Comparison of ENCODE assay signal across 8 mouse cellular contexts in genomic region chr9:64281105-64281780, GRCm38 (mm10). TPM values are rescaled to one million over a fixed set of nuclear protein-coding genes. Genes with fewer than 3 reads are reported as not detected.
DNase-seq lines count a peak whose midpoint lies in the region; ATAC-seq and TF ChIP-seq lines count a peak whose summit lies in the region.

Gene Tipin (plus strand): TSS chr9:64281581.

- H3K27me3 ChIP-seq in heart, embryonic 12.5 days (replicated peaks) = no peaks in the 10 kb centered on the region
- no peaks in the 10 kb centered on the region for H3K27me3 ChIP-seq in kidney, postnatal 0 days (ENCODE audit: insufficient read depth, low read length)
- H3K27me3 ChIP-seq in liver, embryonic 11.5 days (replicated peaks; ENCODE audit: control insufficient read depth, insufficient read depth, low read length) = no peaks in the 10 kb centered on the region
- H3K27me3 ChIP-seq in stomach, embryonic 14.5 days (ENCODE audit: control insufficient read depth, insufficient read depth, low read length) = no peaks in the 10 kb centered on the region

- peak; percentile 97 for ATAC-seq in erythroid progenitor cell, adult 5-6 weeks (replicated peaks; ENCODE audit: low FRiP score, poor library complexity, severe bottlenecking)
- peak; percentile 95 for ATAC-seq in heart, embryonic 12.5 days (ENCODE audit: insufficient number of reproducible peaks, low FRiP score)
- peak; percentile 92 for ATAC-seq in kidney, postnatal 0 days (replicated peaks; ENCODE audit: low FRiP score, low read depth)
- ATAC-seq in liver, embryonic 11.5 days (replicated peaks; ENCODE audit: low FRiP score) = peak; percentile 89
- ATAC-seq in stomach, embryonic 14.5 days (ENCODE audit: insufficient number of reproducible peaks, insufficient read depth, low FRiP score, low read depth) = peak; percentile 93

- peaks cover 7% of the 10 kb centered on the region; the same call in 1 of the 2 replicates for H3K36me3 ChIP-seq in heart, embryonic 12.5 days
- no peaks in the 10 kb centered on the region for H3K36me3 ChIP-seq in kidney, postnatal 0 days (ENCODE audit: insufficient read depth, low read length)
- H3K36me3 ChIP-seq in liver, embryonic 11.5 days (ENCODE audit: control insufficient read depth, insufficient read depth, low read length) = peaks cover 8% of the 10 kb centered on the region; the same call in 1 of the 2 replicates
- H3K36me3 ChIP-seq in stomach, embryonic 14.5 days (ENCODE audit: control insufficient read depth, insufficient read depth, low read length) = no peaks in the 10 kb centered on the region; the same call in 1 of the 2 replicates

- peak within 1 kb of the TSS; percentile 82 for H3K4me3 ChIP-seq in heart, embryonic 12.5 days
- H3K4me3 ChIP-seq in kidney, postnatal 0 days (replicated peaks; ENCODE audit: low read depth, low read length) = peak within 1 kb of the TSS; percentile 57
- H3K4me3 ChIP-seq in liver, embryonic 11.5 days (ENCODE audit: low read depth, low read length) = peak within 1 kb of the TSS; percentile 82
- peak within 1 kb of the TSS; percentile 75 for H3K4me3 ChIP-seq in stomach, embryonic 14.5 days (ENCODE audit: low read depth, low read length)

- peaks cover 11% of the 10 kb centered on the region for H3K4me1 ChIP-seq in heart, embryonic 12.5 days (replicated peaks)
- H3K4me1 ChIP-seq in kidney, postnatal 0 days (replicated peaks; ENCODE audit: insufficient read depth, low read length) = peaks cover 5% of the 10 kb centered on the region; the same call in 1 of the 2 replicates
- peaks cover 6% of the 10 kb centered on the region for H3K4me1 ChIP-seq in liver, embryonic 11.5 days (replicated peaks; ENCODE audit: control insufficient read depth, insufficient read depth, low read length)
- H3K4me1 ChIP-seq in stomach, embryonic 14.5 days (ENCODE audit: control insufficient read depth, insufficient read depth, low read length) = peaks cover 6% of the 10 kb centered on the region; the same call in 1 of the 2 replicates

- H3K9ac ChIP-seq in heart, embryonic 12.5 days = peak within 1 kb of the TSS; percentile 90
- H3K9ac ChIP-seq in kidney, postnatal 0 days (ENCODE audit: low read depth, low read length) = peak within 1 kb of the TSS; percentile 74
- H3K9ac ChIP-seq in liver, embryonic 11.5 days (ENCODE audit: low read depth, low read length) = peak within 1 kb of the TSS; percentile 98
- H3K9ac ChIP-seq in stomach, embryonic 14.5 days (replicated peaks; ENCODE audit: low read depth, low read length) = peak within 1 kb of the TSS; percentile 92

- 3% methylated on average over 46 of the region's 46 CpGs for WGBS in heart, embryonic 12.5 days
- 1% methylated on average over 46 of the region's 46 CpGs for WGBS in kidney, postnatal 0 days
- WGBS in liver, embryonic 11.5 days = 2% methylated on average over 46 of the region's 46 CpGs
- 2% methylated on average over 46 of the region's 46 CpGs for WGBS in stomach, embryonic 14.5 days

- H3K4me2 ChIP-seq in heart, embryonic 12.5 days = peak within 1 kb of the TSS; percentile 75
- H3K4me2 ChIP-seq in kidney, postnatal 0 days (ENCODE audit: low read length) = peak within 1 kb of the TSS; percentile 60
- peak within 1 kb of the TSS; percentile 93 for H3K4me2 ChIP-seq in liver, embryonic 11.5 days
- H3K4me2 ChIP-seq in stomach, embryonic 14.5 days (replicated peaks; ENCODE audit: low read depth, low read length) = peak within 1 kb of the TSS; percentile 65

- no peaks in the 10 kb centered on the region for H3K9me3 ChIP-seq in heart, embryonic 12.5 days (replicated peaks)
- H3K9me3 ChIP-seq in kidney, postnatal 0 days (replicated peaks; ENCODE audit: low read length) = no peaks in the 10 kb centered on the region
- no peaks in the 10 kb centered on the region for H3K9me3 ChIP-seq in liver, embryonic 11.5 days (ENCODE audit: control insufficient read depth, low read length)
- H3K9me3 ChIP-seq in stomach, embryonic 14.5 days (ENCODE audit: control insufficient read depth, low read depth, low read length) = no peaks in the 10 kb centered on the region

- H3K27ac ChIP-seq in heart, embryonic 12.5 days (ENCODE audit: poor library complexity, severe bottlenecking) = peak within 1 kb of the TSS; percentile 86
- H3K27ac ChIP-seq in kidney, postnatal 0 days = peak within 1 kb of the TSS; percentile 79
- H3K27ac ChIP-seq in liver, embryonic 11.5 days (ENCODE audit: low read depth, low read length) = peak within 1 kb of the TSS; percentile 85
- peak within 1 kb of the TSS; percentile 88 for H3K27ac ChIP-seq in stomach, embryonic 14.5 days (ENCODE audit: low read length)

- no peak for TF ChIP-seq CTCF in kidney, postnatal 0 days (IDR thresholded peaks at IDR 0.05; ENCODE audit: low read depth)

- peak; percentile 96 for DNase-seq in CD4-positive helper T cell, adult 2 months (ENCODE audit: low read depth, low spot score)
- DNase-seq in brain, embryonic 18.5 days (ENCODE audit: low read depth, low spot score) = peak; percentile 80
- peak; percentile 98 for DNase-seq in kidney, postnatal 0 days (ENCODE audit: low spot score)
- DNase-seq in liver, embryonic 11.5 days (ENCODE audit: low spot score) = peak; percentile 95
- peak; percentile 98 for DNase-seq in naive thymus-derived CD4-positive, alpha-beta T cell, adult 2 months (ENCODE audit: low read depth)

RNA-seq across cellular contexts. Expression of gene Tipin, which starts in this region (rescaled TPM):
- total RNA-seq in erythroid progenitor cell, adult 5-6 weeks (2015; ENCODE audit: low replicate concordance) = 185 and 187 TPM in 2 replicates
- total RNA-seq in erythroid progenitor cell, adult 5-6 weeks (2017; ENCODE audit: low replicate concordance) = 132 and 168 TPM in 2 replicates
- 130 and 133 TPM in 2 replicates for polyA plus RNA-seq in heart, embryonic 12.5 days (2016; fragmentation: Nextera tagmentation; extraction: Ambion mirVana)
- polyA plus RNA-seq in kidney, postnatal 0 days (2015; fragmentation: Nextera tagmentation; extraction: Ambion mirVana) = 168 and 193 TPM in 2 replicates
- 361 and 387 TPM in 2 replicates for polyA plus RNA-seq in liver, embryonic 11.5 days (2014; fragmentation: Nextera tagmentation; extraction: Ambion mirVana)
- 219 and 235 TPM in 2 replicates for polyA plus RNA-seq in stomach, embryonic 14.5 days (2014; fragmentation: Nextera tagmentation; extraction: Ambion mirVana)

Comparison
In these comparisons a context has a peak if more than half of its experiments do, and no peak if none do; other contexts are left out.
1. Peak in every context shown above with its lines: DNase-seq, ATAC-seq, H3K4me3 ChIP-seq and H3K27ac ChIP-seq.